Mouse (Mus musculus): ENCODE data around the gene Hsph1.

- TF ChIP-seq CTCF (IDR thresholded peaks at IDR 0.05; ENCODE audit: borderline replicate concordance, insufficient read depth, low read depth, low read length) (no peak), POLR2A (IDR thresholded peaks at IDR 0.05; ENCODE audit: borderline replicate concordance, insufficient read depth, low read length) (no peak)
Observed at GRCm38 (mm10) chr5:149635556-149635955, 620 bp downstream of the Hsph1 start.
